Mouse (Mus musculus): ENCODE measurements around the gene Otulinl.

The Otulinl gene

GRCm38 (mm10) chr15:27657866-27658265, 23.5 kb downstream of the Otulinl start:
- DNase-seq (ENCODE audit: low spot score in 2 of 2): no peak

GRCm38 (mm10) chr15:27656626-27657025, 24.8 kb downstream of the Otulinl start:
- no peak for DNase-seq (ENCODE audit: low spot score in 2 of 2)

- no peak for DNase-seq (ENCODE audit: low spot score in 2 of 2)
These were observed 26.4 kb downstream of the Otulinl start for GRCm38 (mm10) chr15:27655015-27655414.

- DNase-seq (ENCODE audit: low spot score in 2 of 2): no peak
These were observed 33.7 kb downstream of the Otulinl start for GRCm38 (mm10) chr15:27647686-27648085.

- DNase-seq (ENCODE audit: low spot score in 2 of 2): no peak
These were observed 34.7 kb downstream of the Otulinl start for GRCm38 (mm10) chr15:27646665-27647064.

GRCm38 (mm10) chr15:27645250-27645649, 36.1 kb downstream of the Otulinl start:
- DNase-seq (ENCODE audit: low spot score in 2 of 2): no peak

- DNase-seq (ENCODE audit: low spot score in 2 of 2): peak; percentile 70 to 78
These were observed 38.5 kb downstream of the Otulinl start for GRCm38 (mm10) chr15:27642895-27643294.

- DNase-seq (ENCODE audit: low spot score in 2 of 2): no peak
These were observed 40.2 kb downstream of the Otulinl start for GRCm38 (mm10) chr15:27641171-27641570.

GRCm38 (mm10) chr15:27633941-27634900, 47.2 kb downstream of the Otulinl start:
- no peak for DNase-seq (ENCODE audit: low spot score in 2 of 2)

- peak; percentile 98 for DNase-seq (ENCODE audit: low spot score in 2 of 2)
These were observed 50.6 kb downstream of the Otulinl start, which contains the start of gene Otulin for GRCm38 (mm10) chr15:27630601-27631383. Gene Otulin (minus strand): TSS chr15:27630693.

GRCm38 (mm10) chr15:27629800-27630600, 51.4 kb downstream of the Otulinl start:
- DNase-seq (ENCODE audit: low spot score in 2 of 2): no peak

- no peak for DNase-seq (ENCODE audit: low spot score in 2 of 2)
These were observed 52.3 kb downstream of the Otulinl start for GRCm38 (mm10) chr15:27629046-27629445.

GRCm38 (mm10) chr15:27627794-27628193, 53.6 kb downstream of the Otulinl start:
- DNase-seq (ENCODE audit: low spot score in 2 of 2): no peak

- no peak for DNase-seq (ENCODE audit: low spot score in 2 of 2)
These were observed 55.1 kb downstream of the Otulinl start for GRCm38 (mm10) chr15:27626314-27626713.

- no peak for DNase-seq (ENCODE audit: low spot score in 2 of 2)
These were observed 55.5 kb downstream of the Otulinl start for GRCm38 (mm10) chr15:27625890-27626255.

GRCm38 (mm10) chr15:27625014-27625889, 56.1 kb downstream of the Otulinl start:
- peak; percentile 24 to 51 for DNase-seq (ENCODE audit: low spot score in 2 of 2)

GRCm38 (mm10) chr15:27623286-27623685, 58.1 kb downstream of the Otulinl start:
- no peak for DNase-seq (ENCODE audit: low spot score in 2 of 2)

- no peak for DNase-seq (ENCODE audit: low spot score in 2 of 2)
These were observed 60.7 kb downstream of the Otulinl start for GRCm38 (mm10) chr15:27620475-27621185.

GRCm38 (mm10) chr15:27619683-27620082, 61.7 kb downstream of the Otulinl start:
- DNase-seq (ENCODE audit: low spot score in 2 of 2): no peak
